Mouse (Mus musculus) forebrain, postnatal 0 days (tissue): ENCODE results near the gene Stk38l. TPM values are rescaled to one million over a fixed set of nuclear protein-coding genes. Genes with fewer than 3 reads are reported as not detected.
"Not testable (repeated sequence)": the region's sequence is repeated elsewhere in the genome, so short reads cannot be mapped to it uniquely, and the experiment has no call there.

Experiments used
- ATAC-seq: fragments of 200-750 bp; cut with Nextera tagmentation; 2 replicates; pipeline ENCODE4 v1.8.0; 2017; ENCODE audit warnings: mild to moderate bottlenecking, moderate library complexity
- DNase-seq: peaks from one replicate; pipeline ENCODE4 v3.0.0-alpha.2; 2015
- H3K27ac ChIP-seq: fragments of 300-500 bp; sonication (generic); 2 replicates; pipeline ENCODE4 v1.5.1; 2014; ENCODE audit warnings: low read depth, mild to moderate bottlenecking, antibody characterized with exemption, low read length, moderate library complexity, mixed read lengths
- H3K27me3 ChIP-seq: fragments of 300-500 bp; sonication (generic); 2 replicates; pipeline ENCODE4 v1.6.1; 2014; ENCODE audit warnings: mild to moderate bottlenecking, low read length, mixed read lengths; ENCODE audit not compliant: insufficient read depth
- H3K36me3 ChIP-seq: fragments of 300-500 bp; sonication (generic); 2 replicates; pipeline ENCODE4 v1.6.1; 2014; ENCODE audit warnings: mild to moderate bottlenecking, moderate library complexity; ENCODE audit not compliant: insufficient read depth
- H3K4me1 ChIP-seq: fragments of 300-500 bp; sonication (generic); 2 replicates; pipeline ENCODE4 v1.6.1; 2014; ENCODE audit warnings: antibody characterized with exemption; ENCODE audit not compliant: insufficient read depth
- H3K4me2 ChIP-seq: fragments of 300-500 bp; sonication (generic); 2 replicates; pipeline ENCODE4 v1.6.1; 2014; ENCODE audit warnings: low read depth, mild to moderate bottlenecking, moderate library complexity
- H3K4me3 ChIP-seq: fragments of 300-500 bp; sonication (generic); 2 replicates; pipeline ENCODE4 v1.5.1; 2014; ENCODE audit warnings: low read depth, low read length, mixed read lengths
- H3K9ac ChIP-seq: fragments of 300-500 bp; sonication (generic); 2 replicates; pipeline ENCODE4 v1.6.1; 2014; ENCODE audit warnings: mild to moderate bottlenecking
- H3K9me3 ChIP-seq: fragments of 300-500 bp; sonication (generic); 2 replicates; pipeline ENCODE4 v1.6.1; 2016; ENCODE audit warnings: low read length
- CTCF ChIP-seq: sonication (generic); IDR thresholded peaks from 2 replicates; pipeline ENCODE4 v1.5.1; 2016; ENCODE audit warnings: antibody characterized with exemption, control low read depth, low read depth
- WGBS: fragments of 180-500 bp; shearing (Covaris S2); extraction: QIAGEN DNeasy Blood & Tissue Kit; methylation state at CpG from one replicate; pipeline ENCODE4 v1.1.7; 2014; 5-methylcytosine and 5-hydroxymethylcytosine counted together
- polyA plus RNA-seq: library from polyadenylated mRNA; unstranded; fragments of >200 nt; fragmentation: Nextera tagmentation; extraction: Ambion mirVana; gene quantifications from 2 replicates; pipeline ENCODE4 v1.2.1, GENCODE M21; 2015
- total RNA-seq: library from RNA; depleted of rRNA; stranded (reverse); fragments of >200 nt; gene quantifications from 2 replicates; pipeline ENCODE4 v1.2.3, GENCODE M21; 2014

Stk38l gene
- total and polyA plus RNA-seq, 2 experiments from 2014 or later: 7.6 to 11.0 TPM

- no peak for TF ChIP-seq CTCF
- 80% methylated on average over 4 of the region's 4 CpGs for WGBS
Observed at GRCm38 (mm10) chr6:146765270-146765669, 40.5 kb downstream of the Stk38l start.

GRCm38 (mm10) chr6:146768813-146769404 lies 44.1 kb downstream of the Stk38l start:
- Histone ChIP-seq H3K27me3 (no peaks in the 10 kb centered on the region), H3K27ac (no peak overlapping the region), H3K9me3 (no peaks in the 10 kb centered on the region), H3K4me1 (no peaks in the 10 kb centered on the region), H3K9ac (no peak overlapping the region), H3K4me2 (no peak overlapping the region), H3K4me3 (no peak overlapping the region), H3K36me3 (peaks cover 32% of the 10 kb centered on the region)
- DNase-seq (no peak), ATAC-seq (no peak)
- no peak for TF ChIP-seq CTCF
- 92% methylated on average over 10 of the region's 10 CpGs for WGBS

More at GRCm38 (mm10) chr6:146765270-146765669, 40.5 kb downstream of the Stk38l start:
- no peak overlapping the region for H3K4me3 ChIP-seq
- no peaks in the 10 kb centered on the region for H3K4me1 ChIP-seq
- ATAC-seq (no peak), DNase-seq (no peak)
- no peak overlapping the region for H3K4me2 ChIP-seq
- peaks cover 17% of the 10 kb centered on the region for H3K36me3 ChIP-seq
- H3K27ac ChIP-seq: no peak overlapping the region
- no peaks in the 10 kb centered on the region for H3K9me3 ChIP-seq
- no peak overlapping the region for H3K9ac ChIP-seq
- no peaks in the 10 kb centered on the region for H3K27me3 ChIP-seq

- no peak for DNase-seq
- no peak overlapping the region for H3K27ac ChIP-seq
- H3K36me3 ChIP-seq: peaks cover 38% of the 10 kb centered on the region
- no peak overlapping the region for H3K4me3 ChIP-seq
- 78% methylated on average over 6 of the region's 6 CpGs for WGBS
- H3K4me1 ChIP-seq: no peaks in the 10 kb centered on the region
- no peak for TF ChIP-seq CTCF
- no peak for ATAC-seq
- H3K9ac ChIP-seq: no peak overlapping the region
- H3K4me2 ChIP-seq: no peak overlapping the region
- no peaks in the 10 kb centered on the region for H3K27me3 ChIP-seq
- no peaks in the 10 kb centered on the region for H3K9me3 ChIP-seq
Observed at GRCm38 (mm10) chr6:146770005-146770745, 45.4 kb downstream of the Stk38l start.

GRCm38 (mm10) chr6:146770808-146771207 lies 46.0 kb downstream of the Stk38l start:
- Histone ChIP-seq H3K27me3 (no peaks in the 10 kb centered on the region), H3K36me3 (peaks cover 40% of the 10 kb centered on the region), H3K4me1 (no peaks in the 10 kb centered on the region), H3K27ac (no peak overlapping the region), H3K9ac (no peak overlapping the region), H3K9me3 (no peaks in the 10 kb centered on the region), H3K4me2 (no peak overlapping the region), H3K4me3 (no peak overlapping the region)
- 92% methylated on average over 5 of the region's 5 CpGs for WGBS
- no peak for TF ChIP-seq CTCF
- no peak for ATAC-seq
- DNase-seq: no peak

- H3K27me3 ChIP-seq, H3K9me3 ChIP-seq, ATAC-seq, DNase-seq, H3K4me3 ChIP-seq, H3K9ac ChIP-seq, H3K4me2 ChIP-seq, H3K27ac ChIP-seq, H3K4me1 ChIP-seq: not testable (repeated sequence)
- WGBS: 69% methylated on average over 8 of the region's 8 CpGs
- H3K36me3 ChIP-seq: peaks cover 28% of the 10 kb centered on the region
Observed at GRCm38 (mm10) chr6:146775864-146776263, 51.1 kb downstream of the Stk38l start.

- 20% methylated on average over 2 of the region's 2 CpGs for WGBS
- no peak overlapping the region for H3K4me3 ChIP-seq
- no peak for ATAC-seq
Observed at GRCm38 (mm10) chr6:146776610-146777389, 52.0 kb downstream of the Stk38l start.

GRCm38 (mm10) chr6:146778055-146778454 lies 53.3 kb downstream of the Stk38l start:
- no peak for TF ChIP-seq CTCF

More at GRCm38 (mm10) chr6:146776610-146777389, 52.0 kb downstream of the Stk38l start:
- H3K4me1 ChIP-seq: no peaks in the 10 kb centered on the region
- no peak for DNase-seq
- peaks cover 28% of the 10 kb centered on the region for H3K36me3 ChIP-seq
- no peaks in the 10 kb centered on the region for H3K9me3 ChIP-seq
- no peak for TF ChIP-seq CTCF
- no peak overlapping the region for H3K27ac ChIP-seq
- H3K9ac ChIP-seq: no peak overlapping the region
- no peak overlapping the region for H3K4me2 ChIP-seq
- H3K27me3 ChIP-seq: no peaks in the 10 kb centered on the region

More at GRCm38 (mm10) chr6:146778055-146778454, 53.3 kb downstream of the Stk38l start:
- Histone ChIP-seq H3K4me3 (no peak overlapping the region), H3K4me1 (no peaks in the 10 kb centered on the region), H3K27ac (no peak overlapping the region), H3K36me3 (peaks cover 21% of the 10 kb centered on the region), H3K9me3 (no peaks in the 10 kb centered on the region), H3K9ac (no peak overlapping the region), H3K4me2 (no peak overlapping the region), H3K27me3 (no peaks in the 10 kb centered on the region)
- 93% methylated on average over 3 of the region's 3 CpGs for WGBS
- DNase-seq (no peak), ATAC-seq (no peak)
